Mouse (Mus musculus) intestine, embryonic 16.5 days (tissue): ENCODE measurements around the gene Tubb5. TPM values are rescaled to one million over a fixed set of nuclear protein-coding genes. Genes with fewer than 3 reads are reported as not detected.

Experiments used
- ATAC-seq: fragments of 200-750 bp; cut with Nextera tagmentation; 2 replicates; pipeline ENCODE4 v1.8.0; 2017; ENCODE audit warnings: moderate TSS enrichment, moderate library complexity
- H3K27ac ChIP-seq: fragments of 300-500 bp; sonication (generic); 2 replicates; pipeline ENCODE4 v1.5.1; 2014; ENCODE audit warnings: mild to moderate bottlenecking, low read length
- H3K27me3 ChIP-seq: fragments of 300-500 bp; sonication (generic); replicated peaks from 2 replicates; pipeline ENCODE4 v1.6.1; 2014; ENCODE audit warnings: low read length, control low read depth, mixed read lengths; ENCODE audit not compliant: control insufficient read depth, insufficient read depth
- H3K36me3 ChIP-seq: fragments of 300-500 bp; sonication (generic); 2 replicates; pipeline ENCODE4 v1.6.1; 2014; ENCODE audit warnings: low read length, control low read depth; ENCODE audit not compliant: control insufficient read depth, insufficient read depth
- H3K4me1 ChIP-seq: fragments of 300-500 bp; sonication (generic); 2 replicates; pipeline ENCODE4 v1.6.1; 2014; ENCODE audit warnings: low read length, control low read depth, mixed read lengths; ENCODE audit not compliant: control insufficient read depth, insufficient read depth
- H3K4me2 ChIP-seq: fragments of 300-500 bp; sonication (generic); 2 replicates; pipeline ENCODE4 v1.6.1; 2014; ENCODE audit warnings: low read depth, low read length, control low read depth
- H3K4me3 ChIP-seq: fragments of 300-500 bp; sonication (generic); 2 replicates; pipeline ENCODE4 v1.5.1; 2014; ENCODE audit warnings: mild to moderate bottlenecking, low read length
- H3K9ac ChIP-seq: fragments of 300-500 bp; sonication (generic); 2 replicates; pipeline ENCODE4 v1.6.1; 2014; ENCODE audit warnings: low read depth, low read length
- H3K9me3 ChIP-seq: fragments of 300-500 bp; sonication (generic); 2 replicates; pipeline ENCODE4 v1.6.1; 2016; ENCODE audit warnings: low read length, control low read depth; ENCODE audit not compliant: control insufficient read depth
- WGBS: fragments of 180-500 bp; shearing (Covaris S2); extraction: QIAGEN DNeasy Blood & Tissue Kit; methylation state at CpG from one replicate; pipeline ENCODE4 v1.1.7; 2014; 5-methylcytosine and 5-hydroxymethylcytosine counted together
- polyA plus RNA-seq: library from polyadenylated mRNA; unstranded; fragments of >200 nt; fragmentation: Nextera tagmentation; extraction: Ambion mirVana; gene quantifications from 2 replicates; pipeline ENCODE4 v1.2.1, GENCODE M21; 2015

Gene Tubb5
- polyA plus RNA-seq, 1 experiment from 2014 or later: 622 TPM

GRCm38 (mm10) chr17:35834696-35835422 lies 3.2 kb downstream of the Tubb5 start:
- peak overlapping the region; percentile 68 for H3K4me3 ChIP-seq
- peaks cover 36% of the 10 kb centered on the region for H3K4me1 ChIP-seq
- no peak for ATAC-seq
- H3K27me3 ChIP-seq: no peaks in the 10 kb centered on the region
- H3K9me3 ChIP-seq: no peaks in the 10 kb centered on the region
- peak overlapping the region; percentile 87 for H3K4me2 ChIP-seq
- 64% methylated on average over 26 of the region's 26 CpGs for WGBS
- H3K36me3 ChIP-seq: peaks cover 37% of the 10 kb centered on the region
- H3K9ac ChIP-seq: 0 out of 2 replicates have a peak overlapping the region, but pooled peaks have one; percentile 39
- no peak overlapping the region; the same call in 1 of the 2 replicates for H3K27ac ChIP-seq

DNA sequence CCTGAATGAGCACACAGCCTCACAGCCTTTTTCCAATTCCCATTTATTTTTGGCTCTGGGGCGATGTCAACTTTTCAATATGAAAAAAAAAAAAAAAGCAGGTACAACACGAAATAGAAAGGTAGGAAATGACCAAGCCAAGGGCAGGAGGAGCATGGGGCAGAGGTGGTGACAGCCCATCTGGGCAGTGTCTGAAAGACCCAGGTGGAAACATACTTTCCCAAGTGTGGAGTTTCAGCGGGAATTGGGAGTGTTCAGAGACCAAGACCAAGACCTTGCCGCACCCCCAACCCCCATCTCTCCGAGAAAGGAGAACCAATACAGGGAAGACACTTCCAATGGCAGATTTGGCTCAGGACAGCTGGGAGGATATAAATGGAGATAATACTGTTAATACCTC lies 4.2 kb downstream of the Tubb5 start:
- WGBS: 52% methylated on average over 5 of the region's 5 CpGs
- Histone ChIP-seq H3K9ac (no peak overlapping the region), H3K9me3 (no peaks in the 10 kb centered on the region), H3K27me3 (no peaks in the 10 kb centered on the region), H3K4me3 (no peak overlapping the region), H3K4me1 (peaks cover 37% of the 10 kb centered on the region), H3K27ac (no peak overlapping the region), H3K4me2 (no peak overlapping the region), H3K36me3 (peaks cover 37% of the 10 kb centered on the region)
- ATAC-seq: no peak

GRCm38 (mm10) chr17:35833239-35833751 lies 4.8 kb downstream of the Tubb5 start:
- WGBS: 24% methylated on average over 5 of the region's 5 CpGs

GRCm38 (mm10) chr17:35832400-35833238 lies 5.5 kb downstream of the Tubb5 start:
- no peak for ATAC-seq
- H3K4me3 ChIP-seq: no peak overlapping the region; the same call in 1 of the 2 replicates
- peaks cover 41% of the 10 kb centered on the region for H3K36me3 ChIP-seq
- H3K27ac ChIP-seq: peak overlapping the region; percentile 4; the same call in 1 of the 2 replicates
- H3K4me1 ChIP-seq: peaks cover 37% of the 10 kb centered on the region
- H3K9ac ChIP-seq: no peak overlapping the region; the same call in 1 of the 2 replicates
- H3K27me3 ChIP-seq: no peaks in the 10 kb centered on the region
- no peaks in the 10 kb centered on the region for H3K9me3 ChIP-seq
- 56% methylated on average over 8 of the region's 8 CpGs for WGBS
- H3K4me2 ChIP-seq: no peak overlapping the region

More at GRCm38 (mm10) chr17:35833239-35833751, 4.8 kb downstream of the Tubb5 start:
- Histone ChIP-seq H3K9ac (no peak overlapping the region; the same call in 1 of the 2 replicates), H3K27me3 (no peaks in the 10 kb centered on the region), H3K4me2 (no peak overlapping the region), H3K4me3 (no peak overlapping the region; the same call in 1 of the 2 replicates), H3K27ac (peak overlapping the region; percentile 4; the same call in 1 of the 2 replicates), H3K9me3 (no peaks in the 10 kb centered on the region), H3K36me3 (peaks cover 37% of the 10 kb centered on the region), H3K4me1 (peaks cover 37% of the 10 kb centered on the region)
- no peak for ATAC-seq

DNA sequence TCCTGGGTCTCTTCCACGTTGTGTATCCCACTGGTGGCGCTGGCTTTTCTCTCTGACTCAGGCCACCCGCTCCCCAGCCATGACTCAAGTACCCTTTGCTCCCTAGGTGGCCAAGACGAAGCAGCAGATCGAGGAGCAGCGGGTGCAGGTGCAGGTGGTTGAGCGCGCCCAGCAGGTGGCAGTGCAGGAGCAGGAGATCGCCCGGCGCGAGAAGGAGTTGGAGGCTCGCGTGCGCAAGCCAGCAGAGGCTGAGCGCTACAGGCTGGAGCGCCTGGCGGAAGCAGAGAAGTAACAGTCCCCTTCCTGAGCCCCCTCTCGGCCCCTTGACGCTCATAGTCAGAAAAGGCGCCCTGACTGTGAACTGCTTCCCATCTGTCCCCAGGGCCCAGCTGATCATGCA lies 8.4 kb downstream of the Tubb5 start:
- peaks cover 27% of the 10 kb centered on the region for H3K36me3 ChIP-seq
- H3K9me3 ChIP-seq: no peaks in the 10 kb centered on the region
- 3% methylated on average over 21 of the region's 21 CpGs for WGBS
- H3K27me3 ChIP-seq: no peaks in the 10 kb centered on the region
- peak overlapping the region; percentile 52; the same call in 1 of the 2 replicates for H3K9ac ChIP-seq
- peak overlapping the region; percentile 11; the same call in 1 of the 2 replicates for H3K4me3 ChIP-seq
- peak overlapping the region; percentile 33 for H3K4me2 ChIP-seq
- H3K4me1 ChIP-seq: peaks cover 24% of the 10 kb centered on the region
- peak; percentile 85 for ATAC-seq
- H3K27ac ChIP-seq: peak overlapping the region; percentile 51

- 86% methylated on average over 13 of the region's 13 CpGs for WGBS
- Histone ChIP-seq H3K9ac (no peak overlapping the region), H3K27ac (no peak overlapping the region), H3K4me3 (no peak overlapping the region), H3K9me3 (no peaks in the 10 kb centered on the region), H3K4me1 (peaks cover 26% of the 10 kb centered on the region), H3K4me2 (no peak overlapping the region), H3K36me3 (0 out of 2 replicates have a peak, but pooled peaks cover 7% of the 10 kb centered on the region), H3K27me3 (no peaks in the 10 kb centered on the region)
- no peak for ATAC-seq
These were observed 12.8 kb downstream of the Tubb5 start for GRCm38 (mm10) chr17:35825109-35825850.

- Histone ChIP-seq H3K4me1 (peaks cover 18% of the 10 kb centered on the region), H3K9ac (peak overlapping the region; percentile 84; the same call in 1 of the 2 replicates), H3K27ac (peak overlapping the region; percentile 87; the same call in 1 of the 2 replicates), H3K36me3 (0 out of 2 replicates have a peak, but pooled peaks cover 7% of the 10 kb centered on the region), H3K9me3 (no peaks in the 10 kb centered on the region), H3K4me2 (no peak overlapping the region), H3K4me3 (no peak overlapping the region), H3K27me3 (no peaks in the 10 kb centered on the region)
- no peak for ATAC-seq
- 63% methylated on average over 7 of the region's 7 CpGs for WGBS
These were observed 13.7 kb downstream of the Tubb5 start for GRCm38 (mm10) chr17:35824402-35824801.

DNA sequence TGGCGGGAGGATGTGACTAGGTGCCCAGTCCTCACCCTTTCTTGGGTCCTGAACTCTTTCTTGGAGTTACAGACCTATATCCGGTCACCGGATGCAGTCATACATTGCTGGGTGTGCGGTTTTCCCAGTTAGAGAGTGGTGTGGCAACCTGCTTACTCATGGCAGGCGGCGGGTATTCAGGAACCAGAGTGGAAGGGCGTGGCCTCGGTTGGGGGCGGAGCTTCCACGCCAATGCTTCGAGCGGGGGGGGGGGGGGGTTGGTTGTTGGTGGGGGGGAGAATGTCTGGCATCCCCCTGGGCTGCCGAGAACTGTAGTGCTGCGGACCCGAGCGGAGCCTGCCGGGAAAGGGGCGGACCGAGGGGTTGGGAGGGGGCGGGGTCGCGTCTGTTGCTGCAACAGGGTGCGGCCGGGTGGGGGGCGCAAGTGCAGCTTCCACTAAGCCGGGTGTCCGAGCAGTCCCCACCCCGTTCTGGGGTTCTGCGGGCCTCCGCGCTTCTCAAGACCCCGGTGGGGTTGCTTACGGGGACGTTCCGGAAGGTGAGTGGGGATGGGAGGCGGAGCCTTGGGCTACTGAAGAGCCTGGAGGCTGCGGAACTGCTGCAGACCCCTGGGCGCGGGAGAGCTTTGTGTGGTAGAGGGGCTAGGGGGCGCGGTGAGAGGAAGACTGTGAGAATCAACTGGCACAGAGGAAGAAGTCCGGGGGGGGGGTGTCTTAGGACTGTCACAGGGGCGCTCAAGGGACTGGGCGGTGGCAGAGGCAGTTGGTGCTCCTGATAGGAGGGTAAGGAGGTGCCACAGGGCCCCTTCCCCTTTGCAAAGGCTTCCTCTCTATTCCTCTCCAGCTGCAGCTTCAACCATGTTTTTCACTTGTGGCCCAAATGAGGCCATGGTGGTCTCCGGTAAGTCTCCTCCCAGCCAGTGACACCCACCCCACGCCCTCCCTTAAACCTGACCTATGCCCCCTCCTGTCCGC lies 14.9 kb downstream of the Tubb5 start, which contains the start of gene Flot1:
Gene Flot1 (plus strand): TSS at position 267 of the 974 bp plus-strand sequence.
- Histone ChIP-seq H3K36me3 (0 out of 2 replicates have a peak, but pooled peaks cover 7% of the 10 kb centered on the region), H3K4me1 (peaks cover 18% of the 10 kb centered on the region), H3K27me3 (no peaks in the 10 kb centered on the region), H3K9me3 (no peaks in the 10 kb centered on the region), H3K4me3 (peak within 1 kb of the TSS; percentile 77), H3K9ac (peak within 1 kb of the TSS; percentile 84), H3K4me2 (peak within 1 kb of the TSS; percentile 83), H3K27ac (peak within 1 kb of the TSS; percentile 87)
- 1% methylated on average over 46 of the region's 47 CpGs for WGBS
- ATAC-seq: peak; percentile 85
